Mouse (Mus musculus) spleen, postnatal 14 days (tissue): Measurements from ENCODE around the gene Emid1.

Source experiments
- DNase-seq, 2 experiments: peaks; one replicate each; pipeline ENCODE4 v3.0.0; 2021 to 2022; ENCODE audit warnings: low spot score in 2 of 2

The Emid1 gene

DNA sequence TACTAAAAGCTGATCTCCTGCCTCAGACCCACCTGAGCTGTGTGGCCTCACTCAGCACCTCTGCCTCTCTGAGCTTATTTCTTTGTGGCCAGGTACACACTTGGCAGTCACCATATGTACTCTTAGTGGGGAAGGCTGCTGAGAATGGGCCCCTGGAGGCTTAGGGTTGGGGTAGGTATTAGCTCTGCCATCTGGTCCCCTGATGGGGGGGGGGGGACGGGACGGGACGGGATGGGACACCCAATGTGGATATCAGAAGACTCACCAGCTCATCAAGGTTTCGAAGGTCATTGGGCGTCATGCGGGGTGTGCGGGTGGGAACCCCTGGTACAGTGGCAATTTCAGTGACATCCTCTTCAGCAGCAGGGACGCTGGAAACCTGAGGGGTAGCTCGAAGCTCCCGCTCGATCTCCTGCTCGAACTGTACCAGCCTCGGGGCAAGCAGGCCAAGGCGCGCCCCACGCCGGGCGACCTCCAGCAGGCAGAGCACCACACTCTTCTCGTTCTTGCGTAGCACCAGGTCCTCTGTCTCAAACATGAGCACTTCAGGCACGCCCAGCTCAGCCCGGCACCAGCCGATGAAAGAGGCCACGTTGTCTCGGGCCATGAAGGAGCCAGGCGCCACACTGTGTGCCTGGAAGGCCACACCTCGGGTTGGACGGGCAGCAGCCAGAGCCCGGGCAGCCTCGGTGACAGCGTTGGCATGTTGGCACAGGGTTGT lies 88.3 kb downstream of the Emid1 start:
- no peak for DNase-seq

DNA sequence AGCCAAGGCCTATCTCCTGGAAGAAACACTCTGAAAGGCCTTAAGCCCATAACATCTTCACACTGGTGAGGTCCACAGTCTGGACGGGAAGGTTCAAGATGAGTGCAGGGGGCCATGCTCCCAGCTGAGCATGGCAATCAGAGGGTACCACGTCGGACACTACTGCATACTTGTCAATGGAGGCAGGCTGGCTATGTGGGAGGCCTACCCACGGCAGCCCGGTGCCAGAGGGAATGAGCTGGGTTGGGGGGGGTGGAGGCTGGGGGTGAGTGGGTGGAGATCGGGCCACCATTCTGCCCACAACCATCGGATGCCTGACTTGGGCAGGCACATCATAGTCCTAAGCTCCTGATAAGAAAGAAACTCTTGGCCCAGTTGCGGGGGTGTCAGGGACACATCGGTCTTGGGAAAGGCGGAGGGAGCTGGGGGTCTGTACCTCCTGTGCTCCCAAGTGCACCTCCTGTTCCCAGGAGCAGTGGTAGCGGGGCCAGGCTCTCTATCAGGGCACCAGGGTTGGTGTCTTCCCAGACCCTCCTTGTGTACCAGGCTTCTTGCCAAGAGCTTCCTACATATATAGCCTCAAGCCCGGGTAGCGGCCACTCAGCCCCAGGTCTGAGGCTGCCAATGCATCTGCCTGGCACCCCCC lies 89.1 kb downstream of the Emid1 start:
- no peak for DNase-seq

DNA sequence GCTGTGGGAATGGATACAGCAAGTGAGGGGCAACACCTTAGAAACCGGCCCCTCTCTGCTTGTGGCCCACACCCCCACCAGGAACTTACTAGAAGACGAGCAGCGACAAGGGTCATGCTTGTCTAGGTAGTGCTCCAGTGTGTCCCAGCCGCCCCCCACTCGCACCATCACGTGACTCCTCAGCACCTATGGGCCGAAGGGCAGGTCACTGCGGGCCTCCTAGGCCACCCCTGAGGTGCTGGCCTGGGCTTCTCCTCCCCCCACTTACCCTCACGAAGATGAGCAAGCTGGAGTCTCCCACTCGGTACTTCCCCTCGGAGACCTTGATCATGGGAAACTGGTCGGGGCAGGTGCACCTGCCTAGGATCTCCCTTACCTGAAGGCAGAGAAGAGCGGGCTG lies 89.7 kb downstream of the Emid1 start:
- DNase-seq: no peak

DNA sequence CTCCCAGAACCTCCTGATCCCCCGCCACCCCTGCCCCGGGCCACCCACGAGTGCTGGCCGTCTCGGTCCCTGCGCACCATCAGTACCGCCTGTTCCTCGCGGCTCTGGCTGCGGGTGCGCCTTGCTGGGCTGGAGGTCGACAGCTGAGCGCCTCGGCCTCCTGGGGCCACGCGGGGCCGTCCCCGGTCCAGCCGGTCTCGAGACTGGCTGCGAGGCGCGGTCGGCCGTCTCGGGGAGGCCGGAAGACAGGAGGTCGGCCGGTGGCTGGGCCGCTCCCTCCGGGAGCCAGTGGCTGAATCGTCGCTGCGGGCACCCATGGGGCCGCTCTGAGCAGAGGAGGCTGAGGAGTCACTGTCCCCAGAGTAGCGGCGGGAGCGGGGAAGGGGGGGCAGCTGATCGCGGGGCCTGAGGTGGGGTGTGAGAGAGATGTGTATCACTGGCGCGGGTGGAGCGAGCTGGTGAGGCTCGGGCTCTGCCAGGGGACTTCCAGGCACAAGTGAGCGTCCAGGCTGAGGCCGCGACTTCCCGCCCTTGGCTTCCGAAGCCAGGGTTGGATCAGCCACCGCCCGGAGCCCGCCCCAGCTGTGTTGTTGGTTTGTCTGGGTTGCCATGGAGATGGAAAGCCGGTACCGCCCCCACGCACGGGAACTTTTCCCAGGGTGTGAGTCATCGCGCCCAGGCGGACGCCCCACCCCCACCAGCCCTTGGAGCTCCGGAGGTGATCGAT lies 90.5 kb downstream of the Emid1 start:
- DNase-seq: no peak

DNA sequence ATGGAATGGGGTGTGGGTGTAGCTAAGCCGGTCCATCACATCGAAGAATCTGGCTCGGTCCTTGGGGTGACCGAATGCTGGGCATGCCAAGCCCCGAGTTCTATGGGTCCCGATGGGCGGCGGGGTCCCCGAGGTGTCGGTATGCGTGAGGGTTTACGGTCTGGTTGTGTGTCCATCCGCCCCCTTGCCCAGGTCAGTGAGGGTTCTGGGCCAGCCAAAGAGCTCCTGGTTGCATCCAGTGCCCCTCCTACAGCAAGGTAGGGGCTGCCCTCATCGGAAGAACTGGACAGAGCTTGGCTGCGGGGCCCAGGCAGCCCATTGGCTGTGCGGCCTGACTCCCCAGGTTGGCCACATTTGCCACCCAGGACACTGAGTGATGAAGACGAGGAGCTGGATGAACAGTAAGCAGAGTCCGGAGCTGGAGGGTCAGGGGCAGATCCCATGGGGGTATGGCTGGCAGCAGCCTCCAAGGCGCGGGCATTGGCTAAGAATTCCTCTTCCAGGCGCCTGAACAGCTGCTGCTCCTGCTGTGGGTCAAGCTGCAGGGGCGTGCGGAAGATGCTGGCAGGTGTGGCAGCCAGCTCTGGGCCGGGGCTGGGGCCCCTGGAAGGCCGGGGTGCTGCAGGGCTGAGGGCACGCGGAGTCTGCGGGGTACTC lies 91.2 kb downstream of the Emid1 start:
- DNase-seq: no peak

DNA sequence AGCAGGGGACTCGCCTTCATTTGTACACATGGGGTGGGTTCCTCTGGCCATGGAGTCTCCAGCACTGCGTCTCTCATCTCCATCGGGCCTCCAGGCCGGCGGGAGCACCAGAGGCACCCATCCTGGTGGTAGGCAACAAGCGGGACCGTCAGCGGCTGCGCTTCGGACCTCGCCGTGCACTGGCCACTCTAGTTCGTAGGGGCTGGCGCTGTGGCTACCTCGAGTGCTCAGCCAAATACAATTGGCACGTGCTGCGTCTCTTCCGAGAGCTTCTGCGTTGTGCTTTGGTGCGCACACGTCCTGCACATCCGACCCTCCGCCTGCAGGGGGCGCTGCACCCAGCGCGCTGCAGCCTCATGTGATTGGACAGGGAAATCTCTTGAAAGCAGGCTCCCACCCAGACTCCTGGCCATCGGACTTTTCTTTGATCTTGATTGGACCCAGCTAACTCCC lies 92.3 kb downstream of the Emid1 start:
- no peak for DNase-seq

DNA sequence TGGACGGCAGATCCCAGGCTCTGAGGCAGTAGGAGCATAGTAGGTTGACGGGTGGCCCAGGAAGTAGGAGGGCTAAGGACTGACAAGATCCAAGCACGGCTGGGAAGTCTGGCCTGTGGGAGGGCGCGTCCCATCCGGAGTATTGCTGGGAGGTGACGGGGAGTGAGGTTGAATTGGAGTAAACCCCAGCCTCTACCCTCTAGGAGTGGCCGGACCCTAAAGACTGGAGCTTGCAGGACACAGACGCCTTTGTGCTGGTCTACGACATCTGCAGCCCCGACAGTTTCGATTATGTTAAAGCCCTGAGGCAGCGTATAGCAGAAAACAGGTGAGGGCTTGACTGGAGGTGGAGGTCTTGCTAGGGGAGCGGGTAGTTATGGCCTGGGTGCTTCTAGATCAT lies 92.8 kb downstream of the Emid1 start:
- no peak for DNase-seq

DNA sequence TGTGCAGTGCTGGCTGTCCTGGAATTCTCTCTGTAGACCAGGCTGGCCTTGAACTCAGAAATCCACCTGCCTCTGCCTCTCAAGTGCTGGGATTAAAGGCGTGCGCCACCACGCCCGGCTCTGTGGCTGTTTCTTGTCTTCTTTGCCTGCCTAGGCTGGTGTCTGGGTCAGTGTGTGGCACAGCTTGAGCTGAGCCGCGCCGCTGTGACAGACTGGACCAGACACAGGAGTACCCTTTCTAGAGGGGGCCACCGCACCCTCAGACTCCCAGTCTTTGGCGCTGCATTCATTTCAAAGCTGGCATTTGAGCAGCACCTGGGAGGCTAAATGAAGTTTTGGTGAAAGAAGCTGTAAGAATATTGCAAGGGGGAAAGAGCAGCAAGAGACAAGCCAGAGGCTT lies 93.3 kb downstream of the Emid1 start:
- DNase-seq: no peak

DNA sequence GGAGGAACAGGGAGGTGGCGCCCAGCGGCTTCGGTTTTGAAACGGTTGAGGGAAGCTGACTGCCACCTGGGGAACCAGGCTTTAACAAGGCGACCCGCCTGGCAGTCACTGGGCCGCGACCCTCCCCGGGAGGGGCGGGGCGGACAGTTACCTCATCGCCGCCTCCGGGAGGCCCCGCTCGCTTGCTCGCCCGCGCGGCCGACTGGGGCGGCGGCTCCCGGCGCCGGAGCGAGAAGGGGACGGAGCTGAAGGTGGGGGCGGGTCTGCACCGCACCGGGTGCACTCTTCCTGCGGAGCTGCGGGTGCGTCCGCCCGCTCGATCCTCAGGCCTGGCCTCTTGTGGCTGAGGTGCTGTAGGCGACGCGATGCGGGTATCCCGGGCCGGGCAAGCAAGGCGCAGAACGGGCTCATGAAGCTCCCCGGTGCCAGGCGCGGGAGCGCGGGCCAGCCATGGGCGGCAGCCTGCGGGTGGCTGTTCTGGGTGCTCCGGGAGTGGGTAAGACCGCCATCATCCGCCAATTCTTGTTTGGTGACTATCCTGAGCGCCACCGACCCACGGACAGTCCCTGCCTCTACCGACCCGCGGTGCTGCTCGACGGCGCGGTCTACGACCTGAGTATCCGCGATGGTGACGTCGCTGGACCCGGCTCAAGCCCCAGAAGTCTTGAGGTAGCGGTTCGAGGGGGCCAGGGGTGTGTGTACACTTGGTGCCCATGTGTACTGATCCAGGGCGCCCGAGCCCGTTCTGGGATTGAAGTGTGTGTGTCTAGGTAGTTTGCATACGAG lies 94.0 kb downstream of the Emid1 start, which contains the start of gene Rasl10a:
Rasl10a (plus strand) TSS at position 273 of the 786 bp plus-strand sequence.
- DNase-seq: peak in 1 of 2 experiments; percentile 48

DNA sequence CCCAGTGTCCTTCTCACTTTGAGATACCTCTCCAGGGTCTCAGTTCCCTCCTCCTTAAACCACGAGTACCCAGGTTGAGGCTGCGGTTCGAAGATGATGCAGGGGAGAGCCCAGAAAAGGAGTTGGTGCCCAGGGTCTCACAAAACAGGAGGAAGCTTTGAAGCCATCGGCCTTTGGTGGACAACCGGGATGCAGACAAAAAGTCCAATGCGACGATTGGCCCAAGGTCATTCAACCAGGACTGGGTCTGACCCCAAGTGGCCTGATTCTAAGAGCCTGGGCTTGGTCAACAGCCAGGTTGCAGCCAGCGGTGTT lies 94.6 kb downstream of the Emid1 start:
- DNase-seq: no peak

DNA sequence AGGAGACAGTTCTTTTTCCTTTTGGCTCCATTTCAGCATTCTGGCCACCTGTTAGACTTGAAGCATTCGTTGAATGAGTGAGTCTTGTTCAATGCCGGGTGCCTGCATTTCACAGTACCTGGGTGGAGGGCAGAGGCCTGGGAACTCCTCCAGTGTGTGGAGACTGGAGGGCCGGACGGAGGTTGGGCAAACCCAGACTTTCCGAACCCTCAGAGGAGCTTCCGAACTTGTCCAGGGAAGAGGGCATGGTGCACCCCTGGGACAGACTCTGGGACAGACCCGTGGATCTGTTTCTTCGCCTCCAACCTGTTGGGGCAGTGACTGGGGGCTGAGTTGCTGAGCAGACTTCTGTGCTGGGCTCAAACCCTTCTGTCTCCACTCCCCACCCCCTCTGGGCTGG lies 95.0 kb downstream of the Emid1 start:
- no peak for DNase-seq
